Mouse (Mus musculus): ENCODE measurements at regions not wholly inside any gene's neighbourhood (a gene's known extent, or its start where the extent isn't known, plus 50 kb on each side); places are given as distances from the start of the nearest gene placed in this dataset.

DNA sequence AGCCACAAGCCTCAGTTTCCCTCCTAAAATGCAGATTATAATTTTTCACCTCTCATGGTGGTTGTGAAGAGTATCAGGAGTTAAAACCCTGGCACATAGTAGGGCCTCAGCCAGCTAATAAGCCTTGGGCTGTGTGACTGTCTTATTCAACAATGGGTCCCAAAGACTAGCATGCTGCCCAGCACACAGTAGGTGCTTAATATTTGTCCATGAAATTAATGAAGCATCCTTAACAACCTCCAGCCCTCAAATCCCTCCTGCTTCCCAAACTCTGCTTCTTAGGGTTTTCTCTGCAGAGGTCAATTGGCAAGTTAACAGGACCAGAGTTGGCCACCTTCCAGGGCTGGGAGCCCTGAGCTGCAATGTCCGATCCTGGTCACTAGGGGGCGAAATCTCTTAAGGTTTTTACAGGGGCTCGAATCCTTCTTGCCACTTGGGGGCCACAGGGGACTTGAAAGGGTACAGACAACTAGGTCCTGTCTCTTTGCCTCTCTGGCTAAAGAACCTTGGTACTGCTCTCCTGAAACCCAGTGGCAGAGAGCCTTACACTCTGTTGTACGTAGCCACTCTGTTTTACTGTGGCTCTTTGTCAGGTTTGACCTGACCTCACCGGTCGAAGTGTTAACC, 81.6 kb upstream of the Nek6 start:
- TF ChIP-seq CTCF (IDR thresholded peaks at IDR 0.05; ENCODE audit: low read depth, low read length): peak; percentile 85
- TF ChIP-seq GATA1 (IDR thresholded peaks at IDR 0.05; ENCODE audit: borderline replicate concordance, low read length): no peak
